Mouse (Mus musculus): ENCODE data around the gene Naa10. TPM values are rescaled to one million over a fixed set of nuclear protein-coding genes. Genes with fewer than 3 reads are reported as not detected.
A peak's percentile ranks its signal among the peaks of the same experiment; 100 is the strongest.

Gene Naa10
- 3.7 and 5.4 TPM in 2 replicates for polyA plus RNA-seq (2012; rRNA removed)

DNA sequence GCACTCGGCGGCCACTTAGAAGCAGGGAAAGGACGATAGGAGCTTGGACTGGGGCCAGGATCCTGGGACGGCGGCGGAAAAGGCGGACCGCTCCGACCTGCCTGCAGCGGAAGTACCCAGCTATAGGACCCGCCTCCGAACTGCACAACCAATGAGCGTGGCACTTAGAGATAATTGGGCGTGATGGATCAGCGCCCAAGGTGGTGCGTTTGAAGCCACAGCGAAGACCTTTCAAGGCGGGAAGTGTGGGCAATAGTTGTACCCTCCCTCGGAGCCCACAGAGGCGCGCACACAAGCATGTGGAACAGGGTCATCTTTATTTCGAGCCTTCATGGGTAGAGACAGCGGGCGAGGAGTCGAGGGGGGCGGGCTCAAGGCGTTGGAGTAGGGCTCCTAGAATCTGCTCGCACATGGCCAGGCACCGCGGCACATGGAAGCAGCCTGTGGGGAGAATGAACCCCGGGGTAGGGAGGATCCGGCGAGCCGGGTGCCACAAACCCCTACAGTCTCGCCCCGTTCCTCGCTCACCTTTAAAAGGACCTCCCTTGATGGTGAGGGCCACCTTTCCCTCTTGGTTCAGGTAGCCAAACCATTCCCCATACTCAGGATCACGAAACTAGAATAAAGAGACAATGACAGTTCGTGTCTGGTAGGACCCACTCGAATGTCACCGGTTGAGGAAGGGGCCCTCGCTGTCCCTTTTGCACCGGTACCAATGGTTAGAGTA, at the start of gene Naa10, which contains the start of gene Arhgap4:
Gene Naa10 (minus strand): TSS at position 122 of the 727 bp plus-strand sequence.
Gene Arhgap4 (minus strand): TSS at position 48 of the 727 bp plus-strand sequence.
- Histone ChIP-seq H3K27ac (ENCODE audit: control insufficient read depth, insufficient read depth, low read depth, low read length) (no peak within 1 kb of the TSS), H3K4me3 (ENCODE audit: control insufficient read depth, low read depth, low read length) (peak within 1 kb of the TSS; percentile 82), H3K27me3 (ENCODE audit: control insufficient read depth, insufficient read depth, low read length) (no peaks in the 10 kb centered on the region), H3K36me3 (ENCODE audit: control insufficient read depth, insufficient read depth, low read length) (no peaks in the 10 kb centered on the region), H3K4me1 (ENCODE audit: control insufficient read depth, insufficient read depth, low read length) (no peaks in the 10 kb centered on the region)
- no peak for TF ChIP-seq POLR2A (IDR thresholded peaks at IDR 0.05; ENCODE audit: control insufficient read depth, low read depth, low read length)
- TF ChIP-seq CTCF (IDR thresholded peaks at IDR 0.05; ENCODE audit: control insufficient read depth, insufficient read depth, insufficient replicate concordance, low read depth, low read length), result no peak

DNA sequence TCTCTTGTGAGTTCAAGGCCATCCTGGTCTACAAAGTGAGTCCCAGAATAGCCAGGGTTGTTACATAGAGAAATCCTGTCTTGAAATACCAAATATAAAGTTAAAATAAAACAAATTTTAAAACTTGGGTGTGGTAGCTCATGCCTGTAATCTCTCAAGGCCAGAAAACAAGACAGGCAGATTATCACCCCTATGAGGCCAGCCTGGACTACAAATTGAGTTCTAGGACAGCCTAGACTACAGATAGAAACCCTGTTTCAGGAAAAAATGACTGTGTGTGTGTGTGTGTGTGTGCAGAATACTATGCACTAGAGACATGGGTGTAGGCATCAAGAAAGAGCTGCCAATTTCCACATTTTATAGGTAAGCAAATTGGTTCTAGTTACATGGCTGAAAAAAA, 49.0 kb upstream of the Naa10 start:
- Histone ChIP-seq H3K4me3 (ENCODE audit: control insufficient read depth, low read depth, low read length) (no peak overlapping the region), H3K4me1 (ENCODE audit: control insufficient read depth, insufficient read depth, low read length) (no peaks in the 10 kb centered on the region), H3K36me3 (ENCODE audit: control insufficient read depth, insufficient read depth, low read length) (no peaks in the 10 kb centered on the region), H3K27ac (ENCODE audit: control insufficient read depth, insufficient read depth, low read depth, low read length) (no peak overlapping the region), H3K27me3 (ENCODE audit: control insufficient read depth, insufficient read depth, low read length) (no peaks in the 10 kb centered on the region)
- no peak for TF ChIP-seq CTCF (IDR thresholded peaks at IDR 0.05; ENCODE audit: control insufficient read depth, insufficient read depth, insufficient replicate concordance, low read depth, low read length)
- no peak for TF ChIP-seq POLR2A (IDR thresholded peaks at IDR 0.05; ENCODE audit: control insufficient read depth, low read depth, low read length)

DNA sequence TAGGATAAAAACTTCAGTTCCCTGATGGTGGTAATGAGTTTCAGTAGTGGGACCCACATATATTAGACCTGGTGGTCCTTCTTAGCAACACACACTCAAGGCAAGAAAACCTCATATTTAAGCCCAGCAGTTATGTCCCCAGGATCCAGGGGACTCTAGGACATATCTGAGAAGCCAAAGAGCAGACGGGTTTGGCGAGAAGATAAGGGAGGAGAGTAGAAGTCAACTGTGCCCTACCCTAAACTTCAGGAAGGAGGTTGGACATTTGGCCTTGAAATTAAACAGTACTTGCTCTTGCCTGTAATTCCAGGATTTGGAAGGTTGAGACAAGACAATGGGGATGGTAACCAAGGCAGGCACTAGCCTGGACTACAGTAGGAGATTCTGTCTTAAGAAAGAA, 48.0 kb upstream of the Naa10 start:
- Histone ChIP-seq H3K27ac (ENCODE audit: control insufficient read depth, insufficient read depth, low read depth, low read length) (no peak overlapping the region), H3K4me1 (ENCODE audit: control insufficient read depth, insufficient read depth, low read length) (peaks cover 2% of the 10 kb centered on the region; the same call in 1 of the 2 replicates), H3K27me3 (ENCODE audit: control insufficient read depth, insufficient read depth, low read length) (no peaks in the 10 kb centered on the region), H3K36me3 (ENCODE audit: control insufficient read depth, insufficient read depth, low read length) (no peaks in the 10 kb centered on the region), H3K4me3 (ENCODE audit: control insufficient read depth, low read depth, low read length) (no peak overlapping the region)
- TF ChIP-seq CTCF (IDR thresholded peaks at IDR 0.05; ENCODE audit: control insufficient read depth, insufficient read depth, insufficient replicate concordance, low read depth, low read length), result no peak
- no peak for TF ChIP-seq POLR2A (IDR thresholded peaks at IDR 0.05; ENCODE audit: control insufficient read depth, low read depth, low read length)

DNA sequence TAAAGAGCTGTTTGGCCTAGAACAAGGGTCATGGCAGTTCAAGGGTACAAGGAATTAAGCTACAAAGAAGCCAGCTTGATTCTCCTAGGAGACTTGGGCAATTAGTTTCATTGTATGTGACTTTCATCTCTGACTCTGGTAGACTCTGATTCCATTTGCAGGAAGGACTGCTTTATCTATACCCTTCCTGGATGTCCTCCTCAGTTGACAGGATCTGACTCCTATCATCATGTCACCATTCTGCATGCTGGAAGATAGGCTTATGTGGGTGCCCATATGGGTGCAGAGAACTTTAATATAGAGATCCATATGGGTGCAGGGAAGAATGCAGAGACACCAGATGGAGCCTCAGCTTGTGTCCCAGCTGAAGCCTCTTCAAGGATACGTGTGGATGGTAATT, 47.4 kb upstream of the Naa10 start:
- H3K4me3 ChIP-seq (ENCODE audit: control insufficient read depth, low read depth, low read length), result no peak overlapping the region
- H3K27me3 ChIP-seq (ENCODE audit: control insufficient read depth, insufficient read depth, low read length), result no peaks in the 10 kb centered on the region
- TF ChIP-seq POLR2A (IDR thresholded peaks at IDR 0.05; ENCODE audit: control insufficient read depth, low read depth, low read length) (no peak), CTCF (IDR thresholded peaks at IDR 0.05; ENCODE audit: control insufficient read depth, insufficient read depth, insufficient replicate concordance, low read depth, low read length) (no peak)
- no peak overlapping the region for H3K27ac ChIP-seq (ENCODE audit: control insufficient read depth, insufficient read depth, low read depth, low read length)
- no peaks in the 10 kb centered on the region for H3K36me3 ChIP-seq (ENCODE audit: control insufficient read depth, insufficient read depth, low read length)
- peaks cover 8% of the 10 kb centered on the region for H3K4me1 ChIP-seq (ENCODE audit: control insufficient read depth, insufficient read depth, low read length)

DNA sequence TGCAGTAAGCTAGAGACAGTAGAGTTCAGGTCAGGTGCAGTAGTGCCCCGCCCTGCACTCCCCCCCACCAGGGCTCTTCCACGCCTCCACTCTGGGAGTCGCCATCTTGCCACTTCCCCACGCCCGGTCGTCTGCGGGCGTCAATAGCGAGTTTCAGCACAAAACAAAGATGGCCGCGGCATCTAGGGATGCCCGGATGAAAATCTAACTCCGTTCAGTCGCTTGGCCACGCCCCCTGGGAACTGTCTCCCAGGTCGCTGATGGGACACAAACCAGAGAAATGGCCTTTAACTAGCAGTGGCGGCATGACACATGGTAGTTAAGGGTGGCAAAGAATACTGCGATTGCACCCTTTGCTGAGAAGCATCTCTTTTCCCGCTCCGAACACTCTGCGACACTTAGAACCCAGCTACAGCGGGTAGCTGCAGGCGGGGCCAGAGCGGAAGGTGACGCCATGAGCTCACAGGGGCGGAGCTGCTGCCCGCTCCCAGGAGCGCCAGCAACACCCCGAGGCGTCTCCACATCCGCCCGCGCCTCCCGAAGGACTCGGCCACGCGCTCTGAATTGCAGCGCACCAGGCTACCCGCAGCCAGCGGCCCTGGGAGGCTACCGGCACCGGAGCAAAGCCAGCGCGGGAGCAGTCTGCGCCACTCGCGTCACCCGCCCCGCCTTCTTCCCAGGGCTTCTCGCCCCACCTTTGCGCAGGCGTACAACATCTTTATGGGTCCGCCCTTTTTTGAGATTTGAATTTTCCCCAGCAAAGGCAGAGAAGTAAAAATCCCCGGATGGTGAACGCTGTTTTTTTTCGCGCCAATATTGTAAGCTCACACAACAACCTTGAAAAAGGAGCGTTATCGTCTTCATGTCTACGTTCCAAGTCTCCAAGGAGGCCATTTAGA, 45.7 kb upstream of the Naa10 start:
- Histone ChIP-seq H3K27ac (ENCODE audit: control insufficient read depth, insufficient read depth, low read depth, low read length) (peak overlapping the region; percentile 99), H3K27me3 (ENCODE audit: control insufficient read depth, insufficient read depth, low read length) (no peaks in the 10 kb centered on the region), H3K4me1 (ENCODE audit: control insufficient read depth, insufficient read depth, low read length) (peaks cover 12% of the 10 kb centered on the region), H3K4me3 (ENCODE audit: control insufficient read depth, low read depth, low read length) (peak overlapping the region; percentile 97), H3K36me3 (ENCODE audit: control insufficient read depth, insufficient read depth, low read length) (no peaks in the 10 kb centered on the region)
- TF ChIP-seq CTCF (IDR thresholded peaks at IDR 0.05; ENCODE audit: control insufficient read depth, insufficient read depth, insufficient replicate concordance, low read depth, low read length) (no peak), POLR2A (IDR thresholded peaks at IDR 0.05; ENCODE audit: control insufficient read depth, low read depth, low read length) (peak; percentile 28; the same call in 1 of the 2 replicates)

DNA sequence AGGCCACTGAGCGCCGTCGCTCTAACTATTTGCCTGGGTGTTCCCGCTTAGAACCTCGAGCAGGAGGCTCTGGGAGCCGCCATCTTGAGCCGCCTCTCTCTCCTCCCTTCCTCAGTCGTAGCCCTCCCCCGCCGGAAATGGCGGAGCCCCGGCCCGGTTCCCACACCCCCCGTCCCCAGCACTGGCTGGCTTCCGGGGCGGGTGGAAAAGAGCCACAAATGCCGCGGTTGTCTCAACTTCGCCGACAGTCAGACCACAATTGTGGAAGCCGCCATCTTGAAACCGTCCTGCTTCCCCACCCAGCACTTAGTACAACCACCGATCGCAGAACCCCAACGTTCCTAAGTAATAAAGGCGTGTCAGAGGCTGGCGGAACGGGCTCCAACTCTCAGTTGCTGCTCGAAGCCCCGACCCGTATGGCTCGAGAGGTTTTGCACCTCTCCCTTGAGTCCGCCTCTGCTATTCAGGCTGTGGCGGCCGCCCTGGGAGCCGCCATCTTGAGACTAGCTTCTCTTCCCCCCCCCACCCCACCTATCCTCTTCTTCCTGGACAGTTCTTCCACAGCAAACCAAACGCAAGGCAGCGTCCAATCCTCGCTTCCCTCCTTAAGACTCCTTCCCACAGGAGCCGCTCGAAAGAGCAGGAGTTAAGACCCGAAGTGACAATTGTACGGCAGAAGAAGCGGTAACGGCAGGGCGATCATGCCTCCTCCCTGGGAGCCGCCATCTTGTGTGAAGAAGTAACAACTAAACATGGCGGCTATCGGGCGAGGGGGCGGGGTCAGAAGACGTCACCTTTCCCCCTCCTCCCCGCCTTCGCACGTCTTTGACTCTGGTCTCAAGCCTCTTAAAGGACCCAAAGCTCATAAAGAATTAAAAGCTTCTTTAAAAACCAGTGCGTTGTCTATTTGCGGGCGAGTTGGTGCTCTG, 44.8 kb upstream of the Naa10 start, which contains the start of gene Hcfc1:
Gene Hcfc1 (minus strand): TSS at position 110 of the 929 bp plus-strand sequence.
- Histone ChIP-seq H3K36me3 (ENCODE audit: control insufficient read depth, insufficient read depth, low read length) (no peaks in the 10 kb centered on the region), H3K4me3 (ENCODE audit: control insufficient read depth, low read depth, low read length) (peak within 1 kb of the TSS; percentile 97), H3K27ac (ENCODE audit: control insufficient read depth, insufficient read depth, low read depth, low read length) (peak within 1 kb of the TSS; percentile 99), H3K27me3 (ENCODE audit: control insufficient read depth, insufficient read depth, low read length) (no peaks in the 10 kb centered on the region), H3K4me1 (ENCODE audit: control insufficient read depth, insufficient read depth, low read length) (peaks cover 12% of the 10 kb centered on the region)
- TF ChIP-seq CTCF (IDR thresholded peaks at IDR 0.05; ENCODE audit: control insufficient read depth, insufficient read depth, insufficient replicate concordance, low read depth, low read length) (no peak), POLR2A (IDR thresholded peaks at IDR 0.05; ENCODE audit: control insufficient read depth, low read depth, low read length) (peak; percentile 80; the same call in 1 of the 2 replicates)
